24 mouse cellular contexts compared by ENCODE assay signal in the genomic region with DNA sequence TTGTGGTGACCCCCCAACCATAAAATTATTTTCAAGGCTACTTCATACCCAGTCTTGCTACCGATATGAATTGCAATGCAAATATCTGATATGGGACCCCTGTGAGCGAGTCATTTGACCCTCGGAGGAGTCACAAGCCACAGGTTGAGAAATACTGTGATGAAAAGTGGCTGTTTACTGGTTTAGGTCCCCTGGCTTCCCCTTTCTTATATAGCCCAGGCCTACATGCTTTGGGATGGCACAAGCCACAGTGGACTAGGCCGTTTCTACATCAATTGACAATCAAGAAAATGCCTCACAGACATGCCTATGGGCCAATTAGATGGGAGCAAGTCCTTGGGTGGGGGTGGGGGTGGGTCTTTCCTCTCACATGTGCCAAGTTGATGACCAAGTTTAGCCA.
"Had no signal": no experiment of that assay in that cellular context is flagged by ENCODE, and none has a peak within 500 bp of the region (broad histone marks: within the 10 kb centered on the region; RNA-seq: fewer than 3 reads in every experiment).

No protein-coding gene starts in this region.

- H3K27me3 ChIP-seq: heart, embryonic 13.5 days; heart, embryonic 15.5 days; hindbrain, embryonic 12.5 days; limb, embryonic 12.5 days had no signal

- H3K9me3 ChIP-seq: heart, embryonic 13.5 days; heart, embryonic 15.5 days; hindbrain, embryonic 10.5 days; hindbrain, embryonic 12.5 days; limb, embryonic 10.5 days; limb, embryonic 12.5 days; liver, embryonic 13.5 days; liver, embryonic 15.5 days had no signal

- H3K36me3 ChIP-seq: heart, embryonic 13.5 days; heart, embryonic 15.5 days; hindbrain, embryonic 10.5 days; hindbrain, embryonic 12.5 days; limb, embryonic 10.5 days; limb, embryonic 12.5 days; liver, embryonic 13.5 days; liver, embryonic 15.5 days had no signal

- H3K4me1 ChIP-seq: heart, embryonic 13.5 days; heart, embryonic 15.5 days; hindbrain, embryonic 10.5 days; hindbrain, embryonic 12.5 days; limb, embryonic 10.5 days; limb, embryonic 12.5 days had no signal

- H3K4me3 ChIP-seq: heart, embryonic 13.5 days; heart, embryonic 15.5 days; hindbrain, embryonic 10.5 days; hindbrain, embryonic 12.5 days; layer of hippocampus, adult 2 months; left cerebral cortex, adult 2 months; limb, embryonic 10.5 days; limb, embryonic 12.5 days; liver, embryonic 13.5 days; liver, embryonic 15.5 days had no signal

- ATAC-seq: hindbrain, embryonic 16.5 days; inflammation-experienced regulatory T-cells, adult 6 months; intestine, postnatal 0 days had no signal

- H3K27ac ChIP-seq: heart, embryonic 13.5 days; heart, embryonic 15.5 days; hindbrain, embryonic 10.5 days; hindbrain, embryonic 12.5 days; hindbrain, embryonic 14.5 days; layer of hippocampus, adult 2 months; left cerebral cortex, adult 2 months; limb, embryonic 10.5 days; limb, embryonic 12.5 days; liver, embryonic 13.5 days; liver, embryonic 15.5 days had no signal

- DNase-seq: gastrocnemius, postnatal 14 days; gastrocnemius, postnatal 36 days; heart, postnatal 14 days; heart, postnatal 36 days; kidney, adult 18-20 months; kidney, adult 8-10 months; kidney, postnatal 10 days; kidney, postnatal 25 days; kidney, postnatal 4 days; liver; liver, embryonic 13.5 days had no signal
